Comparison of ENCODE assay signal across 8 mouse cellular contexts in the genomic region with DNA sequence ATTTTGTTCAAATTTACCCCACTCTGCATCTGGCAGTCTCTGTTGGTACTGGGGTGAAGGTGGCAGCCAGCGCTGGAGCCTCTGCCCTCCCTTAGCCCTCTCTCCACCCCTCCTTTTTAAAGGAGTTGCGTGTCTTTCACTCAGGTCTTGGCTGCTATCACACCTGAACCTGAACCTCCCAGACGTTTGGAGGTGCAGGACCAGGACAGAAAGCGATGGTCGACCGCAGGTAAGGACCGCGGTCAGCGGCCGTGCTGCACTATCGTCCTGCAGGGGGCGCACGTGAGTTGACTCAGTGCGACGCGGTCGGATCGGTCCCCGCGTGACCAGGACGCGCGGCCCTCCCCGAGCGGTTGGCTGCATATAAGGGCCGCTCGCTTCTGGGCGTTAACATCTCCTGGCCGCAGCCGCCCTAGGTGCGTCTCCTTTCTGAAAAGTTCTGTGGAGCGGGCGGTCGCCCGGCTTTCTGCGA. TPM values are rescaled to one million over a fixed set of nuclear protein-coding genes. Genes with fewer than 3 reads are reported as not detected.
DNase-seq lines count a peak whose midpoint lies in the region; ATAC-seq and TF ChIP-seq lines count a peak whose summit lies in the region.

No protein-coding gene starts in this region.

- peak; percentile 84 for TF ChIP-seq CTCF in heart, postnatal 0 days (IDR thresholded peaks at IDR 0.05; ENCODE audit: low read depth)
- TF ChIP-seq CTCF in lung, embryonic 14.5 days (IDR thresholded peaks at IDR 0.05; ENCODE audit: low read depth) = peak; percentile 96

- H3K27ac ChIP-seq in forebrain, embryonic 12.5 days = no peak overlapping the region
- H3K27ac ChIP-seq in heart, postnatal 0 days (ENCODE audit: low read depth) = no peak overlapping the region
- H3K27ac ChIP-seq in lung, embryonic 14.5 days (ENCODE audit: low read depth) = no peak overlapping the region
- no peak overlapping the region for H3K27ac ChIP-seq in neural tube, embryonic 14.5 days (ENCODE audit: low read depth, low read length)

- TF ChIP-seq EP300 in heart, postnatal 0 days (IDR thresholded peaks at IDR 0.05; ENCODE audit: low read depth) = no peak

- 2% methylated on average over 36 of the region's 36 CpGs for WGBS in forebrain, embryonic 12.5 days
- WGBS in heart, postnatal 0 days = 2% methylated on average over 36 of the region's 36 CpGs
- WGBS in lung, embryonic 14.5 days = 1% methylated on average over 36 of the region's 36 CpGs
- WGBS in neural tube, embryonic 14.5 days = 1% methylated on average over 36 of the region's 36 CpGs

- H3K4me2 ChIP-seq in forebrain, embryonic 12.5 days = peak overlapping the region; percentile 74
- H3K4me2 ChIP-seq in heart, postnatal 0 days (ENCODE audit: low read depth, low read length) = peak overlapping the region; percentile 61
- peak overlapping the region; percentile 66 for H3K4me2 ChIP-seq in lung, embryonic 14.5 days
- peak overlapping the region; percentile 57 for H3K4me2 ChIP-seq in neural tube, embryonic 14.5 days (ENCODE audit: low read depth, low read length)

- peak overlapping the region; percentile 53 for H3K9ac ChIP-seq in forebrain, embryonic 12.5 days
- H3K9ac ChIP-seq in heart, postnatal 0 days (replicated peaks; ENCODE audit: low read depth, low read length) = no peak overlapping the region
- peak overlapping the region; percentile 33; the same call in 1 of the 2 replicates for H3K9ac ChIP-seq in lung, embryonic 14.5 days
- peak overlapping the region; percentile 32 for H3K9ac ChIP-seq in neural tube, embryonic 14.5 days (replicated peaks; ENCODE audit: low read depth, low read length)

- H3K4me1 ChIP-seq in forebrain, embryonic 12.5 days = 0 out of 2 replicates have a peak, but pooled peaks cover under 1% of the 10 kb centered on the region
- no peaks in the 10 kb centered on the region for H3K4me1 ChIP-seq in heart, postnatal 0 days (ENCODE audit: control insufficient read depth, insufficient read depth)
- H3K4me1 ChIP-seq in lung, embryonic 14.5 days (ENCODE audit: insufficient read depth) = no peaks in the 10 kb centered on the region
- H3K4me1 ChIP-seq in neural tube, embryonic 14.5 days (ENCODE audit: control insufficient read depth, insufficient read depth, low read length) = no peaks in the 10 kb centered on the region

- ATAC-seq in forebrain, embryonic 12.5 days (ENCODE audit: low FRiP score) = peak; percentile 82; the same call in 1 of the 2 replicates
- ATAC-seq in heart, postnatal 0 days (ENCODE audit: insufficient read depth, low read depth) = peak; percentile 71
- peak; percentile 77 for ATAC-seq in lung, embryonic 14.5 days (ENCODE audit: insufficient read depth)
- ATAC-seq in neural tube, embryonic 14.5 days (ENCODE audit: low read depth) = peak; percentile 87

- no peaks in the 10 kb centered on the region for H3K9me3 ChIP-seq in forebrain, embryonic 12.5 days
- no peaks in the 10 kb centered on the region for H3K9me3 ChIP-seq in heart, postnatal 0 days (replicated peaks; ENCODE audit: control insufficient read depth, low read length)
- H3K9me3 ChIP-seq in lung, embryonic 14.5 days (ENCODE audit: low read depth, low read length) = no peaks in the 10 kb centered on the region
- no peaks in the 10 kb centered on the region for H3K9me3 ChIP-seq in neural tube, embryonic 14.5 days (ENCODE audit: control insufficient read depth, low read length)

- peaks cover 9% of the 10 kb centered on the region for H3K27me3 ChIP-seq in forebrain, embryonic 12.5 days
- 0 out of 2 replicates have a peak, but pooled peaks cover 16% of the 10 kb centered on the region for H3K27me3 ChIP-seq in heart, postnatal 0 days (ENCODE audit: control insufficient read depth, insufficient read depth, low read length)
- H3K27me3 ChIP-seq in lung, embryonic 14.5 days (ENCODE audit: insufficient read depth, low read length) = peaks cover 16% of the 10 kb centered on the region
- H3K27me3 ChIP-seq in neural tube, embryonic 14.5 days (ENCODE audit: control insufficient read depth, insufficient read depth, low read length) = no peaks in the 10 kb centered on the region

- H3K36me3 ChIP-seq in forebrain, embryonic 12.5 days (replicated peaks) = peaks cover 16% of the 10 kb centered on the region
- peaks cover 18% of the 10 kb centered on the region for H3K36me3 ChIP-seq in heart, postnatal 0 days (replicated peaks; ENCODE audit: control insufficient read depth, insufficient read depth, low read length)
- peaks cover 17% of the 10 kb centered on the region for H3K36me3 ChIP-seq in lung, embryonic 14.5 days (ENCODE audit: insufficient read depth)
- H3K36me3 ChIP-seq in neural tube, embryonic 14.5 days (ENCODE audit: control insufficient read depth, insufficient read depth, low read length) = peaks cover 7% of the 10 kb centered on the region; the same call in 1 of the 2 replicates

- DNase-seq in CD8-positive naive resting alpha-beta T cell, adult 2 months (ENCODE audit: low read depth in 2 of 2, low spot score in 2 of 2) = peak; percentile 55 to 62
- DNase-seq in c-Kit-positive CD71-positive TER-119-positive erythroid progenitor cells, embryonic 14.5 days (ENCODE audit: low spot score) = peak; percentile 32
- DNase-seq in heart, postnatal 0 days (ENCODE audit: low spot score) = peak; percentile 51
- DNase-seq in kidney, postnatal 25 days = peak; percentile 84 to 86
- DNase-seq in lung, embryonic 14.5 days = peak; percentile 85
- DNase-seq in testis, postnatal 10 days (ENCODE audit: low spot score) = peak; percentile 95

- H3K4me3 ChIP-seq in forebrain, embryonic 12.5 days (replicated peaks) = peak overlapping the region; percentile 41
- H3K4me3 ChIP-seq in heart, postnatal 0 days (ENCODE audit: low read depth, low read length) = peak overlapping the region; percentile 40
- peak overlapping the region; percentile 34 for H3K4me3 ChIP-seq in lung, embryonic 14.5 days (ENCODE audit: low read depth, low read length)
- H3K4me3 ChIP-seq in neural tube, embryonic 14.5 days (ENCODE audit: low read depth, low read length) = peak overlapping the region; percentile 36

RNA-seq across cellular contexts. Expression of a gene that starts 0.8 kb away (rescaled TPM):
- 0.67 and 0.70 TPM in 2 replicates for polyA plus RNA-seq in forebrain, embryonic 12.5 days (2016; fragmentation: Nextera tagmentation; extraction: Ambion mirVana)
- 2.5 TPM in 1 of 2 replicates, not detected in the other for total RNA-seq in heart, postnatal 0 days (2014; rRNA removed; ENCODE audit: low replicate concordance)
- 0.16 TPM in 1 of 2 replicates, not detected in the other for polyA plus RNA-seq in heart, postnatal 0 days (2015; fragmentation: Nextera tagmentation; extraction: Ambion mirVana)
- not detected in 2 replicates for polyA plus RNA-seq in lung, embryonic 14.5 days (2014; fragmentation: Nextera tagmentation; extraction: Ambion mirVana)
- 0.50 and 0.64 TPM in 2 replicates for polyA plus RNA-seq in neural tube, embryonic 14.5 days (2014; fragmentation: Nextera tagmentation; extraction: Ambion mirVana)

RNA-seq across cellular contexts. Expression of a gene that starts 26.5 kb away (rescaled TPM):
- polyA plus RNA-seq in forebrain, embryonic 12.5 days (2016; fragmentation: Nextera tagmentation; extraction: Ambion mirVana) = 16.8 and 17.7 TPM in 2 replicates
- total RNA-seq in heart, postnatal 0 days (2014; rRNA removed; ENCODE audit: low replicate concordance) = 3.7 and 3.8 TPM in 2 replicates
- 6.0 and 6.8 TPM in 2 replicates for polyA plus RNA-seq in heart, postnatal 0 days (2015; fragmentation: Nextera tagmentation; extraction: Ambion mirVana)
- 6.1 and 6.9 TPM in 2 replicates for polyA plus RNA-seq in lung, embryonic 14.5 days (2014; fragmentation: Nextera tagmentation; extraction: Ambion mirVana)
- polyA plus RNA-seq in neural tube, embryonic 14.5 days (2014; fragmentation: Nextera tagmentation; extraction: Ambion mirVana) = 35.3 and 37.6 TPM in 2 replicates

Comparison
In these comparisons a context has a peak if more than half of its experiments do, and no peak if none do; other contexts are left out.
1. DNase-seq: peak in every context shown above with its lines; median percentile 95 in testis, postnatal 10 days; 85 in kidney, postnatal 25 days; 85 in lung, embryonic 14.5 days; 58 in CD8-positive naive resting alpha-beta T cell, adult 2 months; 51 in heart, postnatal 0 days; 32 in c-Kit-positive CD71-positive TER-119-positive erythroid progenitor cells, embryonic 14.5 days.